Mouse (Mus musculus) forelimb bud, embryonic 11.5 days (tissue): ENCODE measurements around the gene Cyp2c50.
"Not testable (repeated sequence)": the region's sequence is repeated elsewhere in the genome, so short reads cannot be mapped to it uniquely, and the experiment has no call there.

Experiments
- DNase-seq: peaks from one replicate; pipeline ENCODE4 v3.0.0-alpha.2; 2012; ENCODE audit warnings: low read depth, low spot score

Cyp2c50 gene

DNA sequence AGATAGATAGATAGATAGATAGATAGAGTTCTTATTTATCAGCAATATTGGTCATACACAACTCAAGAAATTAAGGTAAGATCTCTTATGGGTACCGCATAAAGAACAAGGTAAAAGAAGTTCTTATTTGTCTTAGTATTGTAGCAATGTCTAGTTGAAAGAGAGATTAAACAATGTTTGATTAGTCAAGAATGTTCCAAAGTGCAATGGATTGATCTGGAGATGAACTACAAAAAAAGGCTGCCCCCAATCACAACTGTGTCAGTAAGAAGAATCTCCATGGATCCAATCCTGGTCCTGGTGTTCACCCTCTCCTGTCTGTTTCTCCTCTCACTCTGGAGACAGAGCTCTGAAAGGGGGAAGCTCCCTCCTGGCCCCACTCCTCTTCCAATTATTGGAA, at the start of gene Cyp2c50:
Gene Cyp2c50 (plus strand): TSS at position 268 of the 400 bp plus-strand sequence.
- not testable (repeated sequence) for DNase-seq

- no peak for DNase-seq
These were observed 15.8 kb upstream of the Cyp2c50 start, which contains the start of gene Cyp2c54 for GRCm38 (mm10) chr19:40073701-40074100. Cyp2c54 (minus strand) TSS chr19:40073827.

- no peak for DNase-seq
These were observed 1.1 kb upstream of the Cyp2c50 start for GRCm38 (mm10) chr19:40088381-40088780.

DNA sequence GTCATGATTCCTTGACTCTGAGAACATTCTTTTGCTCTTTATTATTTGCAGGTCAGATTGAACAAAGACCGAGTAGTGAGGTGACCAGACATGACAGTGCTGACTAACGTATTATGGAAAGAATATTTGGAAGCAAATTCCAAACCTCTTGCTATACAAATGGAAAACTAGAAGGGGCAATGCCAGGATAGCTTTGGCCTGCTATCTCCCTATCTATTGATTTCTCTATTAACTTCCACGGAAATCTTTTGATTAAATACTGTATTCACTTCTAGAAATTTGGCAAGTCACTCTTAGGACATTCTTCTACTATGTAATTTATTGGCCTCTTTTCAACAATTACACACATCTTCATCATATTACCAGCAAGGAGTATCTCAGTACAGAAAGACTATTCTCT, 1.6 kb downstream of the Cyp2c50 start:
- DNase-seq, result no peak

GRCm38 (mm10) chr19:40119624-40120023, 30.1 kb downstream of the Cyp2c50 start:
- DNase-seq, result not testable (repeated sequence)

DNA sequence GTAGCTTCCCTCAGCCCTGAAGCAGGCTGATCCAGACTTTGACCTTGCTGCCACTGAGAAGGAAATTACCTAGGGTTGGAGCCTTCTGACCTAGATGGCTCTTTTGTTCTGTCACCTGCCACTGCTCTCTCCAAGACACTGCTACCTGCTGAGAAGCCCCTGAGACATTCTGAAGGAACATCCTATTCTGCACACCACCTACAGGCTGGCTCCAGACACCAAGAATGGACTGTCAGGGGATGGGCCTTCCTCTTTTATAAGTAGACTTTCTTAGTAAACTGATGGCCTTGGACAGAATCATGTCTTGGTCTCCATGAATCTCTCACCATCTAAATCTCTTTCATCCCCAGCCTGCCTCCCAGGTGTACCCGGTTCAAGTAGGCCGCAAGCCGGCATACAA, 35.7 kb downstream of the Cyp2c50 start:
- DNase-seq, result not testable (repeated sequence)

- DNase-seq, result not testable (repeated sequence)
These were observed 37.5 kb downstream of the Cyp2c50 start for GRCm38 (mm10) chr19:40126996-40127395.
